Mouse (Mus musculus) cerebellum, adult 2 months (tissue): Measurements from ENCODE around the gene Fkrp. TPM values are rescaled to one million over a fixed set of nuclear protein-coding genes. Genes with fewer than 3 reads are reported as not detected.

ENCODE experiments used
- DNase-seq, 2 experiments: peaks; one replicate each; pipeline ENCODE4 v3.0.0; 2021
- H3K27ac ChIP-seq: fragments of 200-500 bp; 2 replicates; pipeline ENCODE4 v1.5.1; 2012; ENCODE audit warnings: low read length, control low read depth, inconsistent platforms; ENCODE audit not compliant: insufficient read depth
- H3K27me3 ChIP-seq: fragments of 200-500 bp; 2 replicates; pipeline ENCODE4 v1.6.1; 2012; ENCODE audit warnings: inconsistent platforms, mild to moderate bottlenecking, low read length, moderate library complexity; ENCODE audit not compliant: control insufficient read depth, insufficient read depth
- H3K4me1 ChIP-seq: fragments of 200-500 bp; 2 replicates; pipeline ENCODE4 v1.6.1; 2011; ENCODE audit warnings: low read length; ENCODE audit not compliant: control insufficient read depth, insufficient read depth
- H3K4me3 ChIP-seq: fragments of 200-500 bp; replicated peaks from 2 replicates; pipeline ENCODE3; 2011; ENCODE audit warnings: mild to moderate bottlenecking, low read depth, low read length, control low read depth; ENCODE audit not compliant: insufficient read depth
- CTCF ChIP-seq: fragments of 200-500 bp; IDR thresholded peaks from 2 replicates; pipeline ENCODE4 v1.5.1; 2011; ENCODE audit warnings: low read depth, mild to moderate bottlenecking, control low read depth, low read length, moderate library complexity, borderline replicate concordance; ENCODE audit not compliant: insufficient read depth
- POLR2A ChIP-seq: fragments of 200-500 bp; IDR thresholded peaks from 2 replicates; pipeline ENCODE4 v1.6.1; 2011; ENCODE audit warnings: low read length, control low read depth, borderline replicate concordance; ENCODE audit not compliant: insufficient read depth
- WGBS: fragments of 180-500 bp; shearing (Covaris S2); methylation state at CpG from one replicate; pipeline ENCODE4 v1.1.7; 2018; 5-methylcytosine and 5-hydroxymethylcytosine counted together
- polyA plus RNA-seq: library from polyadenylated mRNA; depleted of rRNA; stranded (reverse); fragments of >200 nt; gene quantifications from 2 replicates; pipeline ENCODE4 v1.2.3, GENCODE M21; 2012

Gene Fkrp
- polyA plus RNA-seq, 1 experiment = 38.9 TPM

DNA sequence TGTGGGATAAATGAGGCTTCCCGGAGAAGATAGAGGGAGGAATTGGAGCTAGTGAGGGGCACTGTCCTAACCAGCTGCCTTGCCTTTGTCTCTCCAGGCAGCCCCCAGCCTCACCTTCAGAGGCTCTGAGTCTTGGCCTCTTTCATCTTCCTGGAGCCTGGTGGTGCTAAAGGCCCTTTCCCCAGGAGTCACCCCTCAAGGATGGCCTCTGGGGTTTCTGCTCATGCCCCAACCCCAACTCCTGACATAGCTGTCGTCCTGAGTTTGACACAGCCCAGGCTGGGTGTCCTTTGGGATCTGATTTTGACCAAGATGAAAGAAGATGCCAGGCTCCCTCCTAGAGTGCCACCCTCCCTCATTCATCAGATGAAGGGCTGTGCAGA is 23.6 kb upstream of the Fkrp start:
- 89% methylated on average over 2 of the region's 2 CpGs for WGBS

DNA sequence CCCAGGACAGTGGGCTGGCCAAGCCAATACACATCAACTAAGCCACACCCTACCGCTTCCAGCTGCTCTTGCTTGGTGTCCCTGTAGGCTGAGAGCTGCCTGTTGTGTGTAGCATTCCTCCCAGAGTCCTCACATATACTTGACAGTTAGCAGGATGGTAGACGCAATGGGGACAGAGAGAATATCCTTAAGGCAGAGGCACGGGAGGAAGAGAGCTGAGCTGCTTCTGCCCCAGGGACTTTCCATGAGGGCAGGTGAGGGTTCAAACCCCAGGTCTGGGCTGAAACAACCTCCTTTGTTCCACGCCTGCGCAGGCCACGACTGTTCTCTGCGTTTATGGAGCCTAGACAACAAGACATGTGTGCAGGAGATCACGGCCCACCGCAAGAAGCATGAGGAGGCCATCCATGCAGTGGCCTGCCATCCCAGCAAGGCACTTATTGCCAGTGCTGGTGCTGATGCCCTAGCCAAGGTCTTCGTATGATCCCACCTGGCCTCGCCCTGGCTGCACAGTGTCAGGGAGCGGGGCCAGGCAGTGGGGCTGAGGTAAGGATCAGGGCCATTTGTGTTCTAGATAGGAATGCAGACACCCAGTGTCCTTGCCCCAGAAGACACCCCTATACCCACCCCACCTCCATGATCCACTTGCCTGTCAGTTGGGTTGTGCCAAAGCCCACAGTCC is 23.0 kb upstream of the Fkrp start:
- 93% methylated on average over 12 of the region's 12 CpGs for WGBS
- Histone ChIP-seq H3K4me3 (no peak overlapping the region), H3K27ac (no peak overlapping the region), H3K4me1 (no peaks in the 10 kb centered on the region), H3K27me3 (no peaks in the 10 kb centered on the region)
- DNase-seq = no peak
- TF ChIP-seq POLR2A (no peak), CTCF (no peak)

More for the DNA sequence above, 23.6 kb upstream of the Fkrp start:
- DNase-seq = no peak
- Histone ChIP-seq H3K27me3 (no peaks in the 10 kb centered on the region), H3K4me1 (no peaks in the 10 kb centered on the region), H3K4me3 (no peak overlapping the region), H3K27ac (no peak overlapping the region)
- TF ChIP-seq POLR2A (no peak), CTCF (no peak)

DNA sequence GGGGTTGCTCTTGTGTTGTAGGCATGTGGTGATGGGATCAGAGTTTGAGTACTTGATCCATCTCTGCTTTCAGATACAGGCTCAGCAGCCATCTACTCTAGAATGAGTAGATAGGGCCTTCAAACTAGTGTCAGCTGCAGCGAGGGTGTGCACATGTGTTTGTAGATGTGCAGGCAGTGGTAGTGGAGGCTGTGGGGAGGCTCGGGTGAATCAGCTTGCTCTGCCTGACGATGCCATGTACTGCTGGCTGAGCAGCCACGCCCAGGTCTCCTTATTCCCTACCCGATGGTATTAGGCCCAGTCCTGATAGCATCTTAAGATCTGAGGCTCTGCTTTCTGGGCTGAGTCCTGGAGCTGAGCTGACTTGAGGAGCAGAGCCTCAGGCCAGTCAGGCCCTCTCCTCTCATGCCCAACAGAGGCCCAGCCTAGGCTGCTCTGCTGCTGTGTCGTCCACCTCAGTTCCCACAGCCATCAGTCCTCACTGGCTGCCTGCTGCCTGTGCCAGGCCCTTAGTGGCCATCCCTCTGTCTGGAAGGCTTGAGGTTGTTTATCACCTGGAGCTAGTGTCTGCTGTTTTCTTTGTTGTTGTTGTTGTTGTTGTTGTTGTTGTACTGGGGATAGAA is 22.4 kb upstream of the Fkrp start:
- Histone ChIP-seq H3K4me1 (no peaks in the 10 kb centered on the region), H3K4me3 (no peak overlapping the region), H3K27me3 (no peaks in the 10 kb centered on the region), H3K27ac (no peak overlapping the region)
- 83% methylated on average over 6 of the region's 6 CpGs for WGBS
- no peak for DNase-seq
- no peak for TF ChIP-seq CTCF
- TF ChIP-seq POLR2A = no peak

- TF ChIP-seq CTCF = no peak
- no peak for TF ChIP-seq POLR2A
- H3K27me3 ChIP-seq = no peaks in the 10 kb centered on the region
- WGBS = 90% methylated on average over 18 of the region's 18 CpGs
- H3K4me3 ChIP-seq = no peak overlapping the region
- H3K27ac ChIP-seq = no peak overlapping the region
- no peak for DNase-seq
- no peaks in the 10 kb centered on the region for H3K4me1 ChIP-seq
These were observed 21.6 kb upstream of the Fkrp start for GRCm38 (mm10) chr7:16837916-16838803.

- no peak for DNase-seq
- 83% methylated on average over 9 of the region's 9 CpGs for WGBS
- Histone ChIP-seq H3K4me1 (peaks cover 21% of the 10 kb centered on the region), H3K27ac (no peak overlapping the region), H3K27me3 (no peaks in the 10 kb centered on the region), H3K4me3 (no peak overlapping the region)
- TF ChIP-seq POLR2A = no peak
- no peak for TF ChIP-seq CTCF
These were observed 13.9 kb upstream of the Fkrp start for GRCm38 (mm10) chr7:16830449-16830848.

GRCm38 (mm10) chr7:16827274-16827673 is 10.7 kb upstream of the Fkrp start:
- WGBS = 73% methylated on average over 4 of the region's 4 CpGs
- Histone ChIP-seq H3K27ac (no peak overlapping the region), H3K27me3 (no peaks in the 10 kb centered on the region)

GRCm38 (mm10) chr7:16826571-16826970 is 10.0 kb upstream of the Fkrp start:
- Histone ChIP-seq H3K27me3 (no peaks in the 10 kb centered on the region), H3K27ac (no peak overlapping the region), H3K4me1 (peaks cover 46% of the 10 kb centered on the region), H3K4me3 (no peak overlapping the region)
- DNase-seq = no peak
- 65% methylated on average over 5 of the region's 5 CpGs for WGBS
- TF ChIP-seq CTCF (no peak), POLR2A (no peak)

More at GRCm38 (mm10) chr7:16827274-16827673, 10.7 kb upstream of the Fkrp start:
- no peak overlapping the region for H3K4me3 ChIP-seq
- TF ChIP-seq POLR2A = no peak
- no peak for TF ChIP-seq CTCF
- peaks cover 40% of the 10 kb centered on the region for H3K4me1 ChIP-seq
- DNase-seq = no peak
